Mouse (Mus musculus) common myeloid progenitor, adult 5-6 weeks (primary cell): Measurements from ENCODE around the gene Tanc2. TPM values are rescaled to one million over a fixed set of nuclear protein-coding genes. Genes with fewer than 3 reads are reported as not detected.

Experiments
- ATAC-seq: replicated peaks from 2 replicates; pipeline ENCODE4 v1.8.0; 2016; ENCODE audit warnings: low read depth, mild to moderate bottlenecking, moderate TSS enrichment, inconsistent platforms; ENCODE audit not compliant: poor library complexity, severe bottlenecking
- total RNA-seq: library from RNA; stranded (forward); fragments of 200-1000, 187-1606 nt; gene quantifications from 2 replicates; pipeline ENCODE4 v1.2.3, GENCODE M21; 2017

Tanc2 gene
- total RNA-seq: 1.4 and 2.0 TPM in 2 replicates

- ATAC-seq: no peak
Observed at GRCm38 (mm10) chr11:105589877-105590641, at the start of gene Tanc2. Gene Tanc2 (plus strand): TSS chr11:105589986.

- ATAC-seq: no peak
Observed at GRCm38 (mm10) chr11:105540781-105541180, 49.0 kb upstream of the Tanc2 start.

GRCm38 (mm10) chr11:105541366-105541765, 48.4 kb upstream of the Tanc2 start:
- ATAC-seq: no peak

GRCm38 (mm10) chr11:105542129-105542528, 47.7 kb upstream of the Tanc2 start:
- 0 out of 2 replicates have a peak, but pooled peaks have one; percentile 45 for ATAC-seq

- no peak for ATAC-seq
Observed at GRCm38 (mm10) chr11:105545801-105546200, 44.0 kb upstream of the Tanc2 start.

GRCm38 (mm10) chr11:105546393-105546792, 43.4 kb upstream of the Tanc2 start:
- no peak for ATAC-seq

GRCm38 (mm10) chr11:105548383-105548782, 41.4 kb upstream of the Tanc2 start:
- no peak for ATAC-seq

- ATAC-seq: no peak
Observed at GRCm38 (mm10) chr11:105549164-105550121, 40.3 kb upstream of the Tanc2 start.

GRCm38 (mm10) chr11:105557285-105557684, 32.5 kb upstream of the Tanc2 start:
- ATAC-seq: no peak

- no peak for ATAC-seq
Observed at GRCm38 (mm10) chr11:105558091-105558490, 31.7 kb upstream of the Tanc2 start.

GRCm38 (mm10) chr11:105558803-105559505, 30.8 kb upstream of the Tanc2 start:
- ATAC-seq: 0 out of 2 replicates have a peak, but pooled peaks have one; percentile 36

GRCm38 (mm10) chr11:105563546-105563945, 26.2 kb upstream of the Tanc2 start:
- ATAC-seq: no peak

- ATAC-seq: no peak
Observed at GRCm38 (mm10) chr11:105567221-105567641, 22.6 kb upstream of the Tanc2 start.

- no peak for ATAC-seq
Observed at GRCm38 (mm10) chr11:105571996-105572395, 17.8 kb upstream of the Tanc2 start.

- ATAC-seq: no peak
Observed at GRCm38 (mm10) chr11:105574241-105574640, 15.5 kb upstream of the Tanc2 start.

- ATAC-seq: no peak
Observed at GRCm38 (mm10) chr11:105577211-105577610, 12.6 kb upstream of the Tanc2 start.

- ATAC-seq: no peak
Observed at GRCm38 (mm10) chr11:105582020-105582419, 7.8 kb upstream of the Tanc2 start.

GRCm38 (mm10) chr11:105589231-105589876, 432 bp upstream of the Tanc2 start:
- ATAC-seq: peak; percentile 84

- peak; percentile 82 for ATAC-seq
Observed at GRCm38 (mm10) chr11:105591905-105592304, 2.1 kb downstream of the Tanc2 start.

- ATAC-seq: no peak
Observed at GRCm38 (mm10) chr11:105602177-105602576, 12.4 kb downstream of the Tanc2 start.
